Mouse (Mus musculus): ENCODE results near the gene Gapdh.

Gapdh gene

DNA sequence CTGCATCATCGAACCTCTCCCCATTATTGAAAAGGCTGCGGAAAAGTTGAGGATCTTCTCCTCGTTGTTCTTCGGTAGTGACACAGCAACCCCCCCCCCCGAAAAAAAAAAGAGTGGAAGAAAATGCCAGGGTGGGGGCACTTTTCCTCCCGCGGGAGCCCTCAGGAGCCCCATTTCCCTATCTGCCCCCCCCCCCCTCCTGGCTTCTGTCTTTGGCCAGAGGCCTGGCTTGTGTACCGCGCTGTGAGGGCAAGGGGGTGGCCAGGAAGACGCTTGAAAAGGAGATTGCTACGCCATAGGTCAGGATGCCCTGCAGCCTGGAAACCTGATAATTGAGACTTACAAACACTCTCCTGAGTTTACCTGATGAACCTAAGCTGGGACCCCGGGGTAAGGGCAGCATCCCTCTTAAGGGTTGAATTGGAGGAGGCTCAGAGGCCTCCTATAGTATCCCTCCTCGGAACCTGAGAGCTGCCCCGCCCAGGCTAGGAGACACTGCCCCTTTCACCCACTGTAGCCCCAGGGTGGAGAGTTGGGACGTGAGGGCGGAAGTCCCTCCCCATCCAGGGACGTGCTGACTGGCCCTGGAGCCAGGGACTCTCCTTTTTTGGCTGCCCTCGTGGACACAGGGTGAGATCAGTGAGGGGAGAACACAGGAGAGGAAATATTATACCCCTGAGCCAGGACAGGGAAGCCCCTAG lies at the start of gene Gapdh:
Gapdh (minus strand) TSS at position 417 of the 701 bp plus-strand sequence.
- DNase-seq (ENCODE audit: low read depth, low spot score): no peak

DNA sequence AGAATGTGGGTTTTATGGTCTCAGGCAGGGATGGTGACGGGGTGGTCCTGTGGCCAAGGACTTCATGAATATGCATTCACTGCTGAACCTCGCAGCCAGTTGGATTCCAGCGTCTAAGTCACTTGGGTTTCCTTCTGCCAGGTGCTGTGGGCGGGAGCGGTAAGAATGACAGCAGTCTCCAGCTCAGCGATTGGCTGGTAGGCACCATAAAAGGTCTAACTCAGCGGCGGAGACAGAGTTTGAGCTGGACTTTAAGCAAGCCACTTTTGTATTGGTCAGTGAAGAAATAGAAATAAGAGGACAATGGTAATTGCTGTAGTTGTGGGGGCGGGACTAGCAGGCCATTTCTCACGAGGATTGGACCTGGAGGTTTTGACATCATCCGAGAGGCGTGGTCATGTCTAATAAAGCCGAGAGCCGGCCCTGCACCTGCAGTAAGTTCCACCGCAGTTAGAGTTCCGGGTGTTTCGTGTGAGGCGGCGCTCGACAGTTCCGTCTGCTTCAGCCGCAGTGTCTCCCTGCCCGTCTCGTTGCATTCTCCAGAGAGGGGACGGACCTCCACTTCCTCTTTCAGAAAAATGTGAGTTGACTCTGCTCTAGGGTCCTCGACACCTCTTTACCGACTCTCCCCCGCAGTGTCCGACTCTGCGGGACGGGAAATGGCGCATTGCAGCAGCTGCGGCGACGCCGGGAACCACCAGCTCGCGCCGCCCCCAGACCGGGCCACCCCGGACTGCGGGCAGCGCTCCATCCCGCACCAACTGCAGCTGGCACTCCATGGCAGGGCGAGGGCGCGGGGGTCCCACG lies 49.1 kb upstream of the Gapdh start, which contains the start of gene Vamp1:
Vamp1 (plus strand) TSS at position 404 of the 807 bp plus-strand sequence.
- DNase-seq (ENCODE audit: low read depth, low spot score): peak; percentile 93

DNA sequence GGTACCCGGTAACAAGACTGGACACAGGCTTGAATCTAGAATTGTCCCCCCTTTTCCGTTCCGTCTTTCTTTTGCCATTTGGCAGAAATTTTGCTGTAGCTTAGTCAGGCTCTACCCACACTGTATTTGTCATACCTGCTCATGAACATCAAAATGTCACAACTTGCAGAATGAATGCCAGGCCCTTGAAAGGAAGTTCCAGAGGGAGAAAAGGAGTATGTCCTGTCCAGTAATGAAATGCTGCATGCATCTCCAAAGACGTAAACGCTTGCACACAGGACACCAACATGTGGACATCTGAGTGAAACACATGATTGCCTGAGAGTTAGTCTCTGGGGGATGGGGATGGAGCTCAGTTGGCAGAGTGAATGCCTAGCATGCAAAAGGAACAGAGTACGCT lies 47.4 kb upstream of the Gapdh start:
- DNase-seq (ENCODE audit: low read depth, low spot score): no peak

DNA sequence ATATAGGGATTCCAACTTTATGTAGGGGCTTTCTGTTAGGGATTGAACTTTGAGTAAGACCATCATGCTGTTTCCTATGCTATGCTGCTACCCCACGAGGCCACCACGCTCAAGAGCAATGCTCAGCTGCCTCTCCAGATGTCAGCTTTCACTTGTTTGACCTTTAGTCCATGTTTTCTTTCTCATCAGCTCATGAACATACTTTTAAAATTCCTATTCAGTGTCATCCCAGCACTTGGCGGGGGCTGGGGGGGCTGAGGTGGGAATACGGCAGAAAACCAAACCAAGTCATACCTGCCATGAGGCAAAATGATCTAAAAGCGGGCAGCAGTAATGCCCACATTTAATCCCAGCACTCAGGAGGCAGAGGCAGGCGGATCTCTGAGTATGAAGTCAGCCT lies 46.9 kb upstream of the Gapdh start:
- DNase-seq (ENCODE audit: low read depth, low spot score): no peak

DNA sequence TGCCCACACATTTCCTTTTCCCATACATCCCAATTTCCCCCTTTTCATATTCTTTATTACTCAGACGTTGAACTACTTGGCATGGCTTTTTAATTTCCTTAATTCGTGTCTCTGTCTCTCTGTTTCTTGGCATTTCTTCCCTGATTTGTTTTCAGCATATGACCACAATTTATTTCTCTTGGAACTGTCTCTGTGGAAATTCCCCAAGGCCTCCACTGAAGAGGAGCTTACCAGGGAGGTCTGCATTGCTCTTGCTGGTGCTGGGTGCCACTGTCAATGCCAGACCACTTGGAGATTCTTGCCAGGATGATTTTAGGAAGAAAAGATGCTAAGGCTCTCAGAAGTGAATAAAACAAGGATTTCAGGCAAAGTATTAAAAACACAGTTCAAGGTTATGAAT lies 46.4 kb upstream of the Gapdh start:
- no peak for DNase-seq (ENCODE audit: low read depth, low spot score)

DNA sequence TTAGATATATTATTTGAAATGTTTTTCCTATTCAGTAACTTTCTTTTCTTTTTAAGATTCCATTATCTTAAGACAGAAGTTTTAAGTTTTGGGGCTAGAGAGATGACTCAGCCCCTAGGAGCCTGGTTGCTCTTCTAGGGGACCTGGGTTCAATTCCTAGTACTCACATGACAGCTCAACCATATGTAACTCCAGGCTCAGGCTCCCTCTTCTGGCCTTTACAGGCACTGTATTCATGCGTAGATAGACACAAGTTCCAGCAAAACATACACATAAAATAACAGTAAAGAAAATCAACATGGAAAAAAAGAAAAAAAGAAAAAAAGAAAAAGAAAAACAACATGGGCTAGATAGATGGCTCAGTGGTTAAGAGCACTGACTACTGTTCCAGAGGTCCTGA lies 44.2 kb upstream of the Gapdh start:
- no peak for DNase-seq (ENCODE audit: low read depth, low spot score)

DNA sequence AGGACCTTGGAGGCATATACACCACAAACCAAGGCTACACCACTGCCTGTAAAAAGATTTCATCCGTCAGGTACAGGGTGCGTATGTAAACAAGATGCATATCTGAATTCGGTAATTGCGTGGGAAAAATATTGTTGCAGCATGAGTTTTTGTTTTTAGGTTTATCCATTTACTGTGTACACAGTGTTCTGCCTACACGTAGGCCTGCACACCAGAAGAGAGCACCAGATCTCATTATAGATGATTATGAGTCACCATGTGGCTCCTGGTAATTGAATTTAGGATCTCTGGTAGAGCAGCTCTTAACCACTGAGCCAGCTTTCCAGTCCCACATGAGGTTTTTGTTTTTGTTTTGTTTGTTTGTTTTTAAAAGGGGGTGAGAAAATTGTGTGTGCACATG lies 30.9 kb upstream of the Gapdh start:
- no peak for DNase-seq (ENCODE audit: low read depth, low spot score)

DNA sequence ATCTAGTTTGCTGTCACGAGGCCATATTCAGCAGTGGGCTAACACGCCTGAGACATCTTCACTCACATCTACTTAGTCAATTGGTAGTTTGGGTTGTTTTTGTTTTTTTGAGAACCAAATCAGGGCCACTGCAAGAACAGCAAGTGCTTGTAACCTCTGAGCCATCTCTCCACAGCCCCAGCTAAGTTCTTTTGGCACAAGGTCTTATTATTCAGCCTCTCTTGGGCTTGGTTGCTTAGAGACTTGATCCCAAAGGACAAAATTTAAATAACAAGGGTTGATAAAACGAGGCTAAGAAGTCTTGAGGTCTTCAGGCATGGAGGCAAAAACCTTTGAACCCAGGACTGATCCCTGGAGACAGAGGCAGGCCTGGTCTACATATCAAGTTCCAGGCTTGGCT lies 30.0 kb upstream of the Gapdh start:
- no peak for DNase-seq (ENCODE audit: low read depth, low spot score)

DNA sequence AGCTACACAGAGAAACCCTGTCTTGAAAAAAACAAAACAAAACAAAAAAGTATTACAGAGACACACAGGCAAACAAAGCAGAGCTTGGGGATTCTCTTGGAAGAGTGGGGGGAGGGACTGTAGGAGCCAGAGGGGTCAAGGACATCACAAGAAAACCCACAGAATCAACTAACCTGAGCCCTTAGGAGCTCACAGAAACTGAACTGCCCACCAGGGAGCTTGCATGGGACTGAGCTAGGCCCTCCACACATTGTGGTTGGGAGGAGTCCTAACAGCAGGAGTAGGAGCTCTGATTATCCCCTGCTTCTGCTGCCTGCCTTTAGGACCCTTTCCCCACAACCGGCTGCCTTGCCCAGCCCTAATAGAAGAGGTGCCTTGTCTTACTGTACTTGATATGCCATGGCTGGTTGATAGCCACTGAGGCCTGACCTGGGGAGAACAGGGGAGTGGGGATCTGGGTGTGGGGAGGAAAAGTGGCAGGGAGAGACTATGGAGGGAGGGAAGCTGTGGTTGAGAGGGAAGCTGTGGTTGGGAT lies 29.3 kb upstream of the Gapdh start:
- no peak for DNase-seq (ENCODE audit: low read depth, low spot score)

DNA sequence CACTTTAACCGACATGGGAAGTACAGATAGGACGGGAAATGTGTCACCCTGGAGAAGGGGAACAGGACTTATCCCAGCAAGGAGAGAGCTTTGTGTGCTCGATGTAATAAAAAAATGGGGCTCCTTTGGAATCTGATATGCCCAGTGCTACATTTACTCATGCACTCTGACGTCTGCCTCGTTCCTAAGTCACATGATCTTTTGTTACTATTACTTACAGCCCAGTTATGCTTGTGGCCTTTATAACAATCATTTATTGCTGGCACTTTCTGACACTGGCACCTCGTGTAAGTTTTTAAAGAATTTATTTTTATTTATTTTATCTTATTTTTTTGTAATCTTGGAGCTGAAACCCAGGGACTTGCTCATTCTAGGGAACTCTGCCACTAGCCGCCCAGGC lies 27.1 kb upstream of the Gapdh start:
- DNase-seq (ENCODE audit: low read depth, low spot score): no peak

DNA sequence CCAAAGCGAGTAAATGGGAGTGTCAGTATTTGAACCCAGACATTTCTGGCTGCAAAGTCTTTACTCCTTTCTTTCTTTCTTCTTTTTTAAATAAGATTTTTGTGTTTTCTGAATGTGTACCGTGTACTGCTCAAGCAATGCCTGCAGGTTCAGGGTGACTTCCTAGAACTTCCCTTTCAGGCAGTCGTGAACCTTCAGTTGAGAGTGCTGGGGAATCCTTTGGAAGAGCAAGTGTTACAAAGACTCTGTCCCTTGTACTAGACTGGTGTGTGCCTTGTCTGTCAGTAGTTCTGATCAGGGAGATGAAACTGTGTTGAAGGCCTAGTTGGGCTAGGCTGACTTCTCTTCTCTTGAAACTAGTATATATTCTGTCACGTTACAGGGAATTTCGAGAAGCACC lies 26.6 kb upstream of the Gapdh start:
- DNase-seq (ENCODE audit: low read depth, low spot score): no peak

DNA sequence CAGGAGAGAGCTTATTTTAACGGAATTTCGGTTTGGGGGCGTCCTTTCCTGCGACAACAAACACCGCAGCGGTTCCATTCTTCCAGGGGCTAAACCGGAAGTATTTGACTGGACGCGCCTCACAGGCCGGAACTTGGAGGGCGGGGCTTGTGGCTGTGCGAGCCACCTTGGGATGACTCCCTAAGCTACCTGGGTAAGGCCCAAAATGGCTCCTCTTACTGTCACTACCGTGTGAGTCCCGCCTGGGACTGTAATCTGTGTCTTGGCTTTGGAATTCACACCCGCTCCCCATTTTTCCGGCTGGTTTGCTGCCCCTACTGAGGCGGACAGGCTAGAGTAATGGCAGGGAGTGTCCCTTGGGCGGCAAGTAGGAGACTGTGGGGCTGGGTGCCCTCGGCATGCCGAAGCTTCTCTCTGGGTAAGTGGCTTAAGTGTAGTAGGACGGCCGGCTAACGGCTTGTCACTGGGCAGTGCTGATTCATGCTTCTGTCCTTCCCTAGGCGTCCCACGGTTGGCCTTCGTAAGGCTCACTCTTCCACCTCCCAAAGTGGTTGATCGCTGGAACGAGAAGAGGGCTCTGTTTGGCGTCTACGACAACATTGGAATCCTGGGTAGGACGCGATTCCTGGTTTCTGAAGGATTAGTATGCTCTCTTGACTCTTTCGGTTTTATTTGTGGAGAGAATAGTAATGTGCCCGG lies 25.9 kb upstream of the Gapdh start:
- peak; percentile 84 for DNase-seq (ENCODE audit: low read depth, low spot score)

DNA sequence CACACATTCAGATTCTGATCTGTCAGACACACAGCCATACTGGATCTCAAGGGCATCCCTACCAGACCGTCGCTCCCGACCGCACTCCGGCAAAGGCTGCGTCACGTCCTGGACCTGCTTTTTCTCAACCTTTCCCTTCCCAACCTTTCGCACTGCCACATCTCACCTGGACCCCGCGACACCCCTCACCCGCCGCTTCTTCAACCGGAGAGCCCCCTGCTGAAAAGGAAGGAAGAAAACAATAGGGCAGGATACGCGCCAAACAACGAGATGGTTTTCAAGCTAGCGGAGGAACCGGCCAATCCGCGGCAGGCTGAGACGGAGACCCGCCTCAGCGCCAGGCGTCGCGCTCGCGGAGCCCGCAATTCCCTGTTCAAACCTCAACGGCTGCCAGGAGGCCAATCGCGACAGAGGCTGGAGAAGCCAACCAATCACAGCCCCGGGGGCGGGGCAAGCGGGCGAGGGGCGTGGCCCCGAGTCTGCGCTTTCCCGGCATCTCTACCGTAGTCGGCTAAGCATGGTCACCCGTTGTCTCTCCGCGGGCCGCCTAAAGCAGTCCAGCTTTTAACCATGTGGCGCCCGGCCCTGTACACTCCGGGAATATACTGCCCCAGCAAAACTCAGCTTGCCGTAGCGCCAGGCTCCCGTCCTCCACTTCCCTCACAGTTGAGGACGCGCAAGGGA lies 25.2 kb upstream of the Gapdh start, which contains the start of the genes Ncapd2 and Mrpl51:
Ncapd2 (minus strand) TSS at position 370 of the 684 bp plus-strand sequence.
Mrpl51 (plus strand) TSS at position 470 of the 684 bp plus-strand sequence.
- DNase-seq (ENCODE audit: low read depth, low spot score): peak; percentile 95

DNA sequence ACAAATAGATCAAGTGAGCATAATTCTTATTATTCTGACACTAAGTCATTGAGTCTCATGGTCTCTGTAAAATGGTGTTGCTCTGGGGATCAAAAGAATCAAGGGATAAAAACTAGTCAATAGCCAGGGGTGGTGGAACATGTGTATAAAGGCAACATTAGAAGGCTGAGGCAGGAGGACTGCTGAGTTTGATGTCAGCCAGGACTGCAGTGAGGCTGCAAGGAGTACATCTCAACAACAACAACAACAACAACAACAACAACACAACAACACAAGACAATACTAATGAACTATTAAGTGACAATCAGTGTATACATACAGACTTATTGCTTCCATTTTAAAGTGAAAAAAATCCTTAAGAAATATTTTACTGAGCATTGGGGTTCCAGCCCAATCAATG lies 24.5 kb upstream of the Gapdh start:
- no peak for DNase-seq (ENCODE audit: low read depth, low spot score)

DNA sequence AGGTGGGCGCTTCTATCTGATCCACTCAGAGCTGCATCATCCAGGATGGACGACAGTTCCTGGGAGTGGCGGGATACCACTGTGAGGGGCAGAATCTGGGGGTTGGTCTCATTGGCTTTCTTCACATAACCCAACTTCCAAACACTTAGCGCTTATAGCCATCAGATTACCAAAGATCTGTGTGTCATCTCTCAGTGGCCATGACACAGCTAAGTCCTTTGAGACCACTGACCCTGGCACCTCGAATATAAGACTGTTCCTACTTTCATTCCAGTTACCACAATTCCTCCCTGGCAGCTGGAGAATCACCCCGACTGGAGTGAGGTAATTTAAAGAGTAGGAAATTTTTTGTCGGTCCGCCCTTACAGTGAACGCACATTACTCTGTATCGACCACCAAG lies 19.9 kb upstream of the Gapdh start:
- no peak for DNase-seq (ENCODE audit: low read depth, low spot score)

DNA sequence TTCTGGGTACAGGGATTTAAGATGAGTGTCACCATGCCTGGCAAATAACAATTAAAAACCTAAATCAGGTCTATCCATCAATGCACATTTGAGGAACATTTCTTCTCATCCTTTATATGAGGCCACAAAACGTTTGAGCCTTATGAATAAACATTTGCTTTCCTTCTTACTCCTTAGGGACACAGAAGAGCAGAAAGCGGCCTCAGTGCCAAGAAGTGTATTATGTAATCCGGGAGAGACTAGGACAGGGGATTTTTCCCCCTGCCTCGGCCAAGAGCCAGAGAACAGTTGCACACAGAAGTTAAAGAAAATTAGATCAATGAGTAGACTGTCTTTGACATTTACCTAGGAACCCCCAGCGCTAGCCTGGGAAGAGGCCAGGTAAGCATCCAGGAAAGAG lies 15.9 kb upstream of the Gapdh start:
- no peak for DNase-seq (ENCODE audit: low read depth, low spot score)

DNA sequence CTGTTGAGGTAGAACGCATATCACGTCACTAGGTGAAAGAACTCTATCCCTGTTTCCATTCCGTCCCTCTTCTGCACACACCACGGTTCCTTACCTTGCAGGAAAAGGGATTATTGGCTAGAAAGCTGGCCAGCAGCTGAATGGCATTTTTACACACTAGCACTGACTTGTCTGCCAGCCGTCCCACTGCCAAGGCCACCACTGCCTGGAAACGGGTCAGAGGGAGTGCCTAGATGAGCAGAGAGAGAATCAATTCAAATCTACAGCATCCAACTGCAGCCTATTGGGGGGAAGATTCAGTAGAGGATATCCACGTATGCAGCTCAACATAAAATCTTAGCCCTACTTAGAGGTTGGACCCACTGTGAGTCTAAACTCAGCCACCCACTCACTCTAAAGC lies 13.3 kb upstream of the Gapdh start:
- DNase-seq (ENCODE audit: low read depth, low spot score): no peak

DNA sequence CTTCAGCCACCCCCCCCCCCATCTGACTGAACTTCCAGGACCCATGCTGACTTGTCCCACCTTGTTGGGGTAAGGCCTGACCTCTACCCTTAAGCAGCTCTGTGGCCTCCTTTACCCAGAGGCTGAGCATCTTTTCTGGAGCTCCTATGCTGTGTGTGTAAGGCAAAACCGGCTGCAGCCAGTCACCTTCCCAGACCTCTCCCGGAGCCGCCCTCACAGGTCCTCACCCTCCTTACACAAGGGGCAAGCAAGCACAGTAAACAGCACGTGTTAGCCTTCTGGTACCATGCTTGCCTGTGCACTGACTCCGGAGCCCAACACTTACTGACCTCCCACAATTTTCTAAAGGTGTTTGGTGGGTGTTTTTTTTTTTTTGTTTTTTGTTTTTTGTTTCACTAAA lies 9.2 kb upstream of the Gapdh start:
- no peak for DNase-seq (ENCODE audit: low read depth, low spot score)

DNA sequence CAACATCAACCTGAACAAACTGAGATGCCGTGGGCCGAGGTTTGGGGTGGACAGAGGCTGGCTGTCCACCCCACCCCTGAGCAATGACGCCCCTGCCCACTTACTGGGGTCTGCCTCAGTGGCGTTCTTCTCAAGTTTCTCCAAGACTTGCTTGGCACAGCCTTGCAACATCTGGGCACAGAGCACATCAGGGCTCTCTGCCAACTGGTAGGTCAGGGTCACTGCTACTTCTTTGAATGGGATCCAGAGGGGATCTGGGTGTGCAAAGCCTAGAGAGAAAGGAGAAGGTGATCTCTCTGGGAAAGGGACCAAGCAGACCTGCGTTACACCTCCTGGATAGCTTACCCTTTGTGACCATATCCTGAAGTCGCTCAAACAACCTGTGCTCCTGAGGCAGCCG lies 7.0 kb upstream of the Gapdh start:
- DNase-seq (ENCODE audit: low read depth, low spot score): no peak

DNA sequence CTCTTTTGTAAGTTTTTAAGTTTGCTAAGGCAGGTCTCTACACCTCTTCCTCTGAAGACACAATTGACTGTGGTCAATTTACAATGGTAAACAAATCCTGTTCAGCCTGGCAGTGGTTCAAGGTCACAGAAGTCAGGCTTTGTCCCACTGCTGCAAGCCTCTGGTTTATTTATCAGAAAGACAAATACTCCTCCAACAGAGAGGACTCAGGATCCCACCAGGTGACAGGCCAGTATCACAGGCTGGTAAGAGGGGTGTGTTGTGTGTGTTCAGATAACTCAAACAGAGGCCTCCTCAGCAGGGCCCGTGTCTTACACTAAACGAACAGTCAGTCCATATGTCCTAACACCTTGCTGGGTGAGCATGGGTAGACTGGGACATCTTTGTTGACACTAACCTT lies 6.2 kb upstream of the Gapdh start:
- no peak for DNase-seq (ENCODE audit: low read depth, low spot score)

DNA sequence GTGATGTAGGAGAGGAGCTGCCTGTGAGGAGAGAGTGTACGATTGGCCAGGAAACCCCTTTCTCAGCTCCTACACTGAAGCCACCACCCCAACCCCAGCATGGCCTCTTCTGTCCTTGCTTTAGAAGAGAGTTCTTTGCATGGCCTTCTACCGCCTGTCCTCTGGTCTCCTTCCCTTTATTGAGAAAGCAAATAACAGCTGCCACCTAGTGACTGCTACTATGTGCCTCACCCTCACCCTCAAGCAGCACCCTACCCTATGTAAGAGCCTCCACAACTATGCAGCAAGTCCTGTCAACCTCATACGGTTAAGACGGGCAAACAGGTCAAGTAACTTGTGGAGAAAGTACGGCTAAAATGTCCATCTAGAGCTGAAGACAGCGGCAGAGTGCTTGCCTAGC lies 3.9 kb upstream of the Gapdh start:
- no peak for DNase-seq (ENCODE audit: low read depth, low spot score)

DNA sequence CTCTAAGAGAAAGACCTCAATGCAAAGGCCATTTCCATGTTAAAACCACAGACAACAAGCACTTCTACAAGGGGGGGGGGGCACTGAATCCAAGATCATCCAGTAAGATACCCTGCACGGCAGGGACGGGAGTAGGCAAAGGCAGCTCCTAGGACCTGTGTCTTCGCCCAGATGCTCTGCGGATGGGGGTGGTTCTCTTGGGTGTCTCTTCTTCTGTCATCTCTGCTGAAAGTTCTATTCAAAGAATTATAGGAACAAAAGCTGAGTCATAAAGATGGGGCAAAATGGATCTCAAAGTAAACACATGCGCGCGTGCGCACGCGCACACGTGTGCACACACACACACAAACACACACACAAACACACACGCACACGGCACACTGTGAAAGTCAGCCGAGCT lies 1.8 kb upstream of the Gapdh start:
- no peak for DNase-seq (ENCODE audit: low read depth, low spot score)
